Mouse (Mus musculus): ENCODE results near the gene Paqr9.

GRCm38 (mm10) chr9:95574116-95574515, 14.7 kb downstream of the Paqr9 start:
- no peak for TF ChIP-seq ZNF384 (IDR thresholded peaks at IDR 0.05; ENCODE audit: low read depth, low read length)
- no peak for TF ChIP-seq POLR2A (IDR thresholded peaks at IDR 0.05; ENCODE audit: low read depth, low read length)
- TF ChIP-seq CHD1 (IDR thresholded peaks at IDR 0.05; ENCODE audit: low read depth, low read length): no peak
- no peak for TF ChIP-seq ZKSCAN1 (IDR thresholded peaks at IDR 0.05; ENCODE audit: borderline replicate concordance, low read depth, low read length)
